Mouse (Mus musculus) ES-E14 (cell line): ENCODE data around the gene Rubcn. TPM values are rescaled to one million over a fixed set of nuclear protein-coding genes. Genes with fewer than 3 reads are reported as not detected.

ENCODE experiments used
- DNase-seq: peaks from one replicate; pipeline ENCODE4 v3.0.0-alpha.2; 2013; ENCODE audit warnings: low read depth, low spot score
- H3K27ac ChIP-seq: 2 replicates; pipeline ENCODE4 v1.5.1; 2012; ENCODE audit warnings: low read depth, mild to moderate bottlenecking, low read length, moderate library complexity, mixed read lengths; ENCODE audit not compliant: poor library complexity, insufficient read depth, severe bottlenecking
- H3K36me3 ChIP-seq: 2 replicates; pipeline ENCODE4 v1.6.1; 2012; ENCODE audit warnings: mild to moderate bottlenecking, low read length, moderate library complexity, mixed read lengths; ENCODE audit not compliant: control insufficient read depth, poor library complexity, insufficient read depth, severe bottlenecking
- H3K4me1 ChIP-seq, 2 experiments: fragments of 150-350 bp in 1 of 2; sonication (generic) in 1 of 2; 2 replicates each; pipeline ENCODE4 v1.6.1; 2012; ENCODE audit warnings: low read length in 2 of 2, mild to moderate bottlenecking in 1 of 2, mixed read lengths in 1 of 2; ENCODE audit not compliant: control insufficient read depth in 2 of 2, insufficient read depth in 2 of 2, poor library complexity in 1 of 2
- H3K4me3 ChIP-seq, 2 experiments: fragments of 150-350 bp in 1 of 2; sonication (generic) in 1 of 2; 2 replicates each; pipeline ENCODE4 v1.5.1; 2012; ENCODE audit warnings: low read length in 2 of 2, low read depth in 1 of 2, mild to moderate bottlenecking in 1 of 2, mixed read lengths in 1 of 2; ENCODE audit not compliant: insufficient read depth in 1 of 2, poor library complexity in 1 of 2, severe bottlenecking in 1 of 2
- H3K9ac ChIP-seq: 2 replicates; pipeline ENCODE4 v1.6.1; 2012; ENCODE audit warnings: low read depth, mild to moderate bottlenecking, low read length, mixed read lengths; ENCODE audit not compliant: poor library complexity, insufficient read depth, severe bottlenecking
- H3K9me3 ChIP-seq: fragments of 150-350 bp; sonication (generic); 2 replicates; pipeline ENCODE4 v1.6.1; 2012; ENCODE audit warnings: low read depth, mild to moderate bottlenecking, low read length; ENCODE audit not compliant: control insufficient read depth, insufficient read depth
- CHD2 ChIP-seq: IDR thresholded peaks from 2 replicates; pipeline ENCODE4 v1.6.1; 2014; ENCODE audit warnings: mild to moderate bottlenecking, low read depth, low read length, inconsistent platforms
- HCFC1 ChIP-seq: IDR thresholded peaks from 2 replicates; pipeline ENCODE4 v1.6.1; 2012; ENCODE audit warnings: low read length, inconsistent platforms, borderline replicate concordance; ENCODE audit not compliant: insufficient read depth
- MAFK ChIP-seq: IDR thresholded peaks from 2 replicates; pipeline ENCODE4 v1.6.1; 2014; ENCODE audit warnings: mild to moderate bottlenecking, low read depth, low read length, inconsistent platforms; ENCODE audit not compliant: insufficient read depth
- ZC3H11A ChIP-seq: IDR thresholded peaks from 2 replicates; pipeline ENCODE4 v1.6.1; 2012; ENCODE audit warnings: low read depth, mild to moderate bottlenecking, inconsistent platforms, low read length, borderline replicate concordance
- ZNF384 ChIP-seq: IDR thresholded peaks from 2 replicates; pipeline ENCODE4 v1.6.1; 2012; ENCODE audit warnings: low read depth, low read length, inconsistent platforms
- in situ Hi-C, 2 experiments: fragments of 600-800 bp; cut with MboI; formaldehyde crosslinking; loops; one replicate each; pipeline ENCODE4 v1.15.1; 2025; ENCODE audit warnings: low sequenced_read_pairs in 2 of 2, inconsistent platforms in 1 of 2; ENCODE audit not compliant: unreplicated experiment in 2 of 2
- total RNA-seq: library from RNA; depleted of rRNA; stranded (reverse); fragments of 300-350 nt; gene quantifications from 2 replicates; pipeline ENCODE4 v1.2.3, GENCODE M21; 2012

The Rubcn gene
- total RNA-seq, 1 experiment = 19.4 TPM

DNA sequence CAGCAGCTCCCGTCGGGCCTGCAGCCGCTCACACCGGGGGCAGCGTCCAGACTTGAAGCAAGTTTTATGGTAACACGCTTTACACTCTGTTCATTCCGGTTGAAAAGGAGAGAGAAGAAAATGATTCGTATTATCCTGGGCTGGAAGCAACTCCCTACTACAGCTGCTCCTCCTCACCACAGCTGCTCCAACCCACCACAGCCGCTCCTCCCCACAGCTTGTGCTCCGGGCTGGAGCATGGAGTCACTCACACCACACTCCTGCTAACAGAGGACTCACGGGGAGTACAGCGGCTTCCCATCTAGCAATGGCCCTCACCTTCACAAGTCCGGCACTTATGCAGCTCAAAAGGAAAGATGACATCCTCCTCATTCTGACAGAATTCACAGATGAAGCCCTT is 53.5 kb downstream of the Rubcn start:
- no peak for TF ChIP-seq MAFK
- TF ChIP-seq HCFC1 = no peak
- no peak for TF ChIP-seq CHD2
- no peak for TF ChIP-seq ZC3H11A
- TF ChIP-seq ZNF384 = no peak
- Histone ChIP-seq H3K4me3 (no peak overlapping the region), H3K27ac (no peak overlapping the region), H3K36me3 (peaks cover 17% of the 10 kb centered on the region), H3K4me1 (peaks cover 11 to 22% of the 10 kb centered on the region in 2 experiments; a peak in 3 of 4 replicates), H3K9me3 (no peaks in the 10 kb centered on the region), H3K9ac (no peak overlapping the region)
- in situ Hi-C loops = no loop called here
- DNase-seq = no peak

GRCm38 (mm10) chr16:32823487-32823886 is 54.1 kb downstream of the Rubcn start:
- Histone ChIP-seq H3K27ac (no peak overlapping the region), H3K36me3 (peaks cover 17% of the 10 kb centered on the region), H3K9ac (no peak overlapping the region), H3K4me3 (no peak overlapping the region), H3K9me3 (no peaks in the 10 kb centered on the region), H3K4me1 (peaks cover 11 to 22% of the 10 kb centered on the region in 2 experiments; a peak in 3 of 4 replicates)
- DNase-seq = no peak
- TF ChIP-seq HCFC1 (no peak), MAFK (no peak), ZNF384 (no peak), CHD2 (no peak), ZC3H11A (no peak)
- in situ Hi-C loops = no loop called here

GRCm38 (mm10) chr16:32822881-32823280 is 54.7 kb downstream of the Rubcn start:
- no peak overlapping the region for H3K27ac ChIP-seq

GRCm38 (mm10) chr16:32822450-32822827 is 55.1 kb downstream of the Rubcn start:
- TF ChIP-seq ZNF384 (no peak), MAFK (no peak), HCFC1 (no peak), ZC3H11A (no peak), CHD2 (no peak)
- H3K9me3 ChIP-seq = no peaks in the 10 kb centered on the region
- peaks cover 14% of the 10 kb centered on the region for H3K36me3 ChIP-seq
- no peak for DNase-seq
- H3K4me1 ChIP-seq = peaks cover 11 to 22% of the 10 kb centered on the region in 2 experiments; a peak in 3 of 4 replicates
- no peak overlapping the region for H3K9ac ChIP-seq
- H3K4me3 ChIP-seq = no peak overlapping the region
- no peak overlapping the region for H3K27ac ChIP-seq
- in situ Hi-C loops = no loop called here

More at GRCm38 (mm10) chr16:32822881-32823280, 54.7 kb downstream of the Rubcn start:
- Histone ChIP-seq H3K9ac (no peak overlapping the region), H3K4me1 (peaks cover 11 to 22% of the 10 kb centered on the region in 2 experiments; a peak in 3 of 4 replicates), H3K4me3 (no peak overlapping the region), H3K9me3 (no peaks in the 10 kb centered on the region), H3K36me3 (peaks cover 14% of the 10 kb centered on the region)
- in situ Hi-C loops = no loop called here
- no peak for DNase-seq
- TF ChIP-seq ZNF384 (no peak), MAFK (no peak), ZC3H11A (no peak), CHD2 (no peak), HCFC1 (no peak)
